Mouse (Mus musculus): Measurements from ENCODE around the gene Csk. TPM values are rescaled to one million over a fixed set of nuclear protein-coding genes. Genes with fewer than 3 reads are reported as not detected.

The Csk gene
- polyA plus RNA-seq, 1 experiment, result 79.3 TPM

DNA sequence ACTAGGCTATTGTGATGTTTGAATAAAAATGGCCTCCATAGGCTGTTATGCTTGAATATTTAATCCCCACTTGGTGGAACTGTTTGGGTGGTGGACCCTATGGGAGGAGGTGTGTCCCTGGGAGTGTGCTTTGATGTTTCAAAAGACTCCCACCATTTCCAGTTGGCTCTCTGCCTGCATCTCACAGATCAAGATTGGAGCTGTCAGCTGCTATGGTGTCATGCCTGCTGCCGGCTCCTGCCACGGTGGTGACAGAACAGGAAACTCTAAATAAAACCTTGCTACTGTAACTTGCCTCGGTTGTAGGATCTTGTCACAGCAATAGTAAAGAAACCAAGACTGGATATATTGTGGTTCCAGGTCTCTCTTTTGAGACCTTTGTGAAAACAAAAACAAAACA, 8.1 kb upstream of the Csk start:
- Histone ChIP-seq H3K4me3 (replicated peaks; ENCODE audit: extremely low read depth, low read depth, low read length) (no peak overlapping the region), H3K4me1 (ENCODE audit: control insufficient read depth, insufficient read depth, low read length) (peaks cover 2% of the 10 kb centered on the region; the same call in 1 of the 2 replicates)
- DNase-seq, result no peak
- WGBS, result 38% methylated on average over 3 of the region's 3 CpGs
- TF ChIP-seq POLR2A (IDR thresholded peaks at IDR 0.05; ENCODE audit: borderline replicate concordance, extremely low read depth, low read depth, low read length) (no peak), CTCF (IDR thresholded peaks at IDR 0.05; ENCODE audit: insufficient read depth, low read length) (no peak)

DNA sequence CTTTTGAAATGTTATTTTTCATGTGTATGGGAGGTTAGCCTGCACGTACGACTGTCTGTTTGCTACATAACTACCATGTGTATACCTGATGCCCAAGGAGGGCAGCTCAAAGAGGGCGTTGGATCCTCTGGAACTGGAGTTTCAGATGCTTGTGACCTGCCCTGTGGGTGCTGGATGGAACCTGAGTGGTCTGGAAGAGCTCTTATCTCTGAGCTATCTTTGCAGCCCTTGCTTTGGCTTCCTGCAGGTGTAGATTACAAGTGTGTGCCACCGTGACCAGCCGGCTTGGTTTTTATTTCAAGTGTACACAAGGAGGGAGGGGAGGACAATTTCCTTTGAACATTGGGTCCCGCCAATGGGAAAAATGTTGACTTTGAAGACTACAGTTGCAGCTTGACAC, 7.1 kb upstream of the Csk start:
- DNase-seq, result no peak

DNA sequence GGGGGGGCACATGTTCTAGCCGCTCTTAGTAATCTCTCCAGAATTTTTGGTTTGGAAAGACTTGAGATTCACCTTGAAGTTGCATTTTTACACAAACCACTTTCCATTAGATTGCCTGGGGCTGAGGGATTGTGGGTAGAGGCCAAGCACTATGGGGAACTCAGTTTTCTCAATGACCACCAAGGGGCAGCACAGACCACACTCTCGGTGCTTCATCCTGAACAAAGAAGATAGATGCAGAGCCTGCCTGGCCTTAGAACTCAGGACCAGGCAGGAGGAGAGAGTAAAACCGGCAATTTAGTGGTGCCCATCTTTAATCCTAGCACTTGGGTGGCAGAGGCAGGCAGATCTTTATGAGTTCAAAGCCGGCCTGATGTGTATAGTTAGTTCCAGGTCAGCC, 6.3 kb upstream of the Csk start:
- peak; percentile 65 for DNase-seq
- WGBS, result 13% methylated on average over 4 of the region's 4 CpGs
- Histone ChIP-seq H3K4me1 (ENCODE audit: control insufficient read depth, insufficient read depth, low read length) (peaks cover 2% of the 10 kb centered on the region; the same call in 1 of the 2 replicates), H3K4me3 (replicated peaks; ENCODE audit: extremely low read depth, low read depth, low read length) (no peak overlapping the region)
- TF ChIP-seq POLR2A (IDR thresholded peaks at IDR 0.05; ENCODE audit: borderline replicate concordance, extremely low read depth, low read depth, low read length) (no peak), CTCF (IDR thresholded peaks at IDR 0.05; ENCODE audit: insufficient read depth, low read length) (peak; percentile 95)

More for the DNA sequence above, 7.1 kb upstream of the Csk start:
- no peak for TF ChIP-seq CTCF (IDR thresholded peaks at IDR 0.05; ENCODE audit: insufficient read depth, low read length)
- no peak for TF ChIP-seq POLR2A (IDR thresholded peaks at IDR 0.05; ENCODE audit: borderline replicate concordance, extremely low read depth, low read depth, low read length)
- WGBS, result 46% methylated on average over 6 of the region's 6 CpGs
- Histone ChIP-seq H3K4me3 (replicated peaks; ENCODE audit: extremely low read depth, low read depth, low read length) (no peak overlapping the region), H3K4me1 (ENCODE audit: control insufficient read depth, insufficient read depth, low read length) (peaks cover 2% of the 10 kb centered on the region; the same call in 1 of the 2 replicates)

DNA sequence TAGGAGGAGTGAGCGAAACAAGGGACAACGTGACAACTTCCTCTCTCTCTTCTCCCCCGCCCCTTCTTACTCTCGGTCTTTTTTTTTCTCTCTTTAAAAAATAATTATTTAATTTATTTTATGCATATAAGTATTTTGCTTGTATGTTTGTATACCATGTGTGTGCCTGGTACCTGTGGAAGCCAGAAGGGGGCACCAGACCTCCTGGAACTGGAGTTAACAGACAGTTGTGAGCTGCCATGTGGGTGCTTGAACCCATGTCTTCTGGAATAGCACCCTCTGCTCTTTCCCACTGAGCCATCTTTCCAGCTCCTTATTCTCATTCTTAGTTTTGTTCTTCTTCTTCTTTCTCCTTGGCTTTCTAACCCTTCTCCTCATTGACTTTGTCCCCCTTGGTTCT, 5.5 kb upstream of the Csk start:
- H3K4me3 ChIP-seq (replicated peaks; ENCODE audit: extremely low read depth, low read depth, low read length), result no peak overlapping the region
- 77% methylated on average over 4 of the region's 4 CpGs for WGBS
- TF ChIP-seq POLR2A (IDR thresholded peaks at IDR 0.05; ENCODE audit: borderline replicate concordance, extremely low read depth, low read depth, low read length) (no peak), CTCF (IDR thresholded peaks at IDR 0.05; ENCODE audit: insufficient read depth, low read length) (no peak)
- DNase-seq, result no peak
- peaks cover 2% of the 10 kb centered on the region; the same call in 1 of the 2 replicates for H3K4me1 ChIP-seq (ENCODE audit: control insufficient read depth, insufficient read depth, low read length)

GRCm38 (mm10) chr9:57657843-57658242, 4.4 kb upstream of the Csk start:
- no peak for TF ChIP-seq POLR2A (IDR thresholded peaks at IDR 0.05; ENCODE audit: borderline replicate concordance, extremely low read depth, low read depth, low read length)
- TF ChIP-seq CTCF (IDR thresholded peaks at IDR 0.05; ENCODE audit: insufficient read depth, low read length), result no peak

DNA sequence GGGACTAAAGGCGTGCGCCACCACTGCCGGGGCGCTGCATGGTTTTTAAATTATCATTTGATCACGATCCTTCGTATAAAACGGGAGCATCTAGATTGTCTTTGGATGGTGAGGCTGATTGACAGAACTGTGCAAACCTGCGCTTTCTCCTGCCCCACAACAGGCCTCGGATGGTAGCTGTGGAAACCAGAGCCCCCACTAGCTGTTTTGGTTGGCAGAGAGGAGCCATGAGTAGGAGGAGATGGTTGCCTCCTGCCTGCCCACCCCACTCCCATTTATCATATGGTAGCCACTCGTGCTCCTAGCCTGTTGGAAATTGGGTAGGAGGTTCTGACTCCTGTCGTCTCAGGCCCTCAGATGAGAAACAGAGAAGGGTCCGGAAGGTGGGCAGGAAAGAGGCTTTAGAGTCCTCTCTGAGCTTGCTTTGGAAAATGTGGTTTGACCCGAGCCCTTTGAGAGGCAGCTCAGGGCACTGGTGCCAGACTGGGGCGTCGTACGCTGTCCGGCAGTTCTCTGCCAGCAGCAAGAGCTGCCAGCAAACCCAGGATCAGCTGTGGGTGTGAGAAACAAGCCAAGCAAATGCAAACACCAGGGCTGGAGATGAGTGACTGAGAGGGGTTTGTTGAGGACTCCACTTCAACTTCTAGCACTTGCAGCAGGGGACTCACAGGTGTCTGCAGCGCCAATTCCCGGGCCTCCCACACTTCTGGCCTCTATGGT, 3.4 kb upstream of the Csk start:
- DNase-seq, result no peak
- WGBS, result 69% methylated on average over 19 of the region's 19 CpGs
- peaks cover 2% of the 10 kb centered on the region; the same call in 1 of the 2 replicates for H3K4me1 ChIP-seq (ENCODE audit: control insufficient read depth, insufficient read depth, low read length)
- H3K4me3 ChIP-seq (replicated peaks; ENCODE audit: extremely low read depth, low read depth, low read length), result no peak overlapping the region
- TF ChIP-seq CTCF (IDR thresholded peaks at IDR 0.05; ENCODE audit: insufficient read depth, low read length) (no peak), POLR2A (IDR thresholded peaks at IDR 0.05; ENCODE audit: borderline replicate concordance, extremely low read depth, low read depth, low read length) (no peak)

More at GRCm38 (mm10) chr9:57657843-57658242, 4.4 kb upstream of the Csk start:
- Histone ChIP-seq H3K4me1 (ENCODE audit: control insufficient read depth, insufficient read depth, low read length) (peaks cover 2% of the 10 kb centered on the region; the same call in 1 of the 2 replicates), H3K4me3 (replicated peaks; ENCODE audit: extremely low read depth, low read depth, low read length) (no peak overlapping the region)
- no peak for DNase-seq
- 51% methylated on average over 4 of the region's 4 CpGs for WGBS

DNA sequence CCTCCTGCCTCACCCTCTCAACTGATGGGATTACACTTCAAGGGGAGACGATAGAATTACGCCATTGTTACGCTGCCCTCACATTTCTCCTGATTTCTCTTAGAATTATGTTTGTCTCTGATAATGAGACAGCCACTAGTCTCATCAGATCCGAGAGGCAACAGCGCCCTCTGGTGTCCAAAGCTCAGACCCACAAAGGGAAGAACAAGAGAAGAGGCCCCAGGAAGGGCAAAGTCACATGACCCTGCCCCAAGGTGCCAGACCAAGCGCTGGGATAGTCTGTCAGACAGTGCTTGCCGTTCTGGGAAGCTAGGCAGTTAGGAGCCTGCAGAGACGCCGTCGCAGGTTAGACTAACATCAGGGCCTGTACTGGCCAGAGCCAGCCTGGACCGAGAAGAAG, 2.3 kb upstream of the Csk start:
- peak; percentile 93 for DNase-seq
- peak; percentile 91 for TF ChIP-seq CTCF (IDR thresholded peaks at IDR 0.05; ENCODE audit: insufficient read depth, low read length)
- no peak for TF ChIP-seq POLR2A (IDR thresholded peaks at IDR 0.05; ENCODE audit: borderline replicate concordance, extremely low read depth, low read depth, low read length)
- WGBS, result 1% methylated on average over 11 of the region's 11 CpGs
- no peak overlapping the region for H3K4me3 ChIP-seq (replicated peaks; ENCODE audit: extremely low read depth, low read depth, low read length)
- H3K4me1 ChIP-seq (ENCODE audit: control insufficient read depth, insufficient read depth, low read length), result peaks cover 2% of the 10 kb centered on the region; the same call in 1 of the 2 replicates

- Histone ChIP-seq H3K4me1 (ENCODE audit: control insufficient read depth, insufficient read depth, low read length) (peaks cover 2% of the 10 kb centered on the region; the same call in 1 of the 2 replicates), H3K4me3 (replicated peaks; ENCODE audit: extremely low read depth, low read depth, low read length) (no peak overlapping the region)
- no peak for TF ChIP-seq POLR2A (IDR thresholded peaks at IDR 0.05; ENCODE audit: borderline replicate concordance, extremely low read depth, low read depth, low read length)
- TF ChIP-seq CTCF (IDR thresholded peaks at IDR 0.05; ENCODE audit: insufficient read depth, low read length), result no peak
- DNase-seq, result no peak
- 84% methylated on average over 1 of the region's 1 CpGs for WGBS
Measured at GRCm38 (mm10) chr9:57654966-57655365, 1.5 kb upstream of the Csk start.

- 75% methylated on average over 3 of the region's 3 CpGs for WGBS
- no peak overlapping the region for H3K4me3 ChIP-seq (replicated peaks; ENCODE audit: extremely low read depth, low read depth, low read length)
- peaks cover 2% of the 10 kb centered on the region; the same call in 1 of the 2 replicates for H3K4me1 ChIP-seq (ENCODE audit: control insufficient read depth, insufficient read depth, low read length)
- no peak for TF ChIP-seq CTCF (IDR thresholded peaks at IDR 0.05; ENCODE audit: insufficient read depth, low read length)
- TF ChIP-seq POLR2A (IDR thresholded peaks at IDR 0.05; ENCODE audit: borderline replicate concordance, extremely low read depth, low read depth, low read length), result no peak
- no peak for DNase-seq
Measured at GRCm38 (mm10) chr9:57652855-57653254, 576 bp downstream of the Csk start.

GRCm38 (mm10) chr9:57652351-57652750, 1.1 kb downstream of the Csk start:
- 76% methylated on average over 9 of the region's 9 CpGs for WGBS
- no peak for TF ChIP-seq POLR2A (IDR thresholded peaks at IDR 0.05; ENCODE audit: borderline replicate concordance, extremely low read depth, low read depth, low read length)
- TF ChIP-seq CTCF (IDR thresholded peaks at IDR 0.05; ENCODE audit: insufficient read depth, low read length), result no peak
- H3K4me3 ChIP-seq (replicated peaks; ENCODE audit: extremely low read depth, low read depth, low read length), result no peak overlapping the region
- H3K4me1 ChIP-seq (ENCODE audit: control insufficient read depth, insufficient read depth, low read length), result peaks cover 2% of the 10 kb centered on the region; the same call in 1 of the 2 replicates
- no peak for DNase-seq

Data from lung, adult 2 months (tissue).